Mouse (Mus musculus): ENCODE measurements at regions not wholly inside any gene's neighbourhood (a gene's known extent, or its start where the extent isn't known, plus 50 kb on each side); places are given as distances from the start of the nearest gene placed in this dataset.
"Not testable (repeated sequence)": the region's sequence is repeated elsewhere in the genome, so short reads cannot be mapped to it uniquely, and the experiment has no call there.

- DNase-seq (ENCODE audit: low read depth, low spot score) = no peak
Observed at GRCm38 (mm10) chr16:8246445-8246844, 178.5 kb downstream of the Tmem114 start.

- DNase-seq (ENCODE audit: low read depth, low spot score) = no peak
Observed at GRCm38 (mm10) chr16:8245612-8246011, 179.3 kb downstream of the Tmem114 start.

- DNase-seq (ENCODE audit: low read depth, low spot score) = no peak
Observed at GRCm38 (mm10) chr16:8234351-8234750, 190.6 kb downstream of the Tmem114 start.

DNA sequence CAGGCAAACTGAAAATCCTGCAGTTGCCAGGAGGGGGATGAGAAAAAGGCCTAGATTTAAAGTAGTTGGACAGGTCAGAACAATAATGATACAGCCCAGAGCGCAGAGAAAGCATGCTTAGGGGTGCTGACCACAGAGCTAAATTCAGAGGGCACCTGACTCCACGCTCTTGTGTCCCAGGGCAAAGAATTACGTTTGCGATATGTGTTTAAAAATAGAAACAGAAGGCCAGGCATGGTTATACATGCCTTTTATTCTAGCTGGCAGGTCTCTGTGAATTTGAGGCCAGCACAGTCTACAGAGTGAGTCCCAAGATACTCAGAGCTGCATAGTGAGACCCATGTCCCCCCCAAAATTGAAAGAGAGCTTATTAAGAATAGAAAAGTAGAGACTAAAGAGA, 192.9 kb downstream of the Tmem114 start:
- DNase-seq (ENCODE audit: low read depth, low spot score) = no peak

DNA sequence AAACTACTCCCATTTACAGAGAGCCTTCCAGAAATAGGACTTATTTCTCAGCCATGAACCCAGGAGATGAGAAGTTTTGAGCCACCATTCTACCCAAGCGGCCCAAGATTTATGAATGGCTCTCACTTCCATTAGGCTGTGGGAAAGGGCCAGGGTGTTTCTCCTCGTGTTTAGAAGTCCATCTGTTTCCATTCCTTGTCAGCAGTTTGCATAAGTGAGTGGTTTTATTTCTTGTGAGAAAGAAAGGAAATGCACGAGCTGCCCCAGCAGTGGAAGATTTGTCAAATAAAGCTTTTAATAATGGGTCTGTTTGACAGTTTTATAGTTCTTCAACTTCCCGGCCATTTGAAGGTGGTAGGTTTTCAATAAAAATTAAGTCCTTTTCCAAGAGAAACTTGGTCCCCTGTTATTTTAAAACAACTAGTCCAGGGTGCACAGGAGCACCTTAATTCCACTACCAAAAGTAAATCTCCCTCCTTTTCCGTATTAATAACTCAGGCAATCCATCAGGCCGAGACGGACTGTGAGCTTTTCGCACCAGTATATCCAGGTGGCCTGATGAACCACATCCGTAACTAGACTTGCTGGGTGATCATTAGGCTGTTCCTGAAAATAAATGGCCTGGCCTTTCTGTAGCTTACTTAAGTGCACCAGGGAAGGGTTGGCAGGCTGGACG, 201.2 kb downstream of the Tmem114 start:
- DNase-seq (ENCODE audit: low read depth, low spot score) = peak; percentile 16

DNA sequence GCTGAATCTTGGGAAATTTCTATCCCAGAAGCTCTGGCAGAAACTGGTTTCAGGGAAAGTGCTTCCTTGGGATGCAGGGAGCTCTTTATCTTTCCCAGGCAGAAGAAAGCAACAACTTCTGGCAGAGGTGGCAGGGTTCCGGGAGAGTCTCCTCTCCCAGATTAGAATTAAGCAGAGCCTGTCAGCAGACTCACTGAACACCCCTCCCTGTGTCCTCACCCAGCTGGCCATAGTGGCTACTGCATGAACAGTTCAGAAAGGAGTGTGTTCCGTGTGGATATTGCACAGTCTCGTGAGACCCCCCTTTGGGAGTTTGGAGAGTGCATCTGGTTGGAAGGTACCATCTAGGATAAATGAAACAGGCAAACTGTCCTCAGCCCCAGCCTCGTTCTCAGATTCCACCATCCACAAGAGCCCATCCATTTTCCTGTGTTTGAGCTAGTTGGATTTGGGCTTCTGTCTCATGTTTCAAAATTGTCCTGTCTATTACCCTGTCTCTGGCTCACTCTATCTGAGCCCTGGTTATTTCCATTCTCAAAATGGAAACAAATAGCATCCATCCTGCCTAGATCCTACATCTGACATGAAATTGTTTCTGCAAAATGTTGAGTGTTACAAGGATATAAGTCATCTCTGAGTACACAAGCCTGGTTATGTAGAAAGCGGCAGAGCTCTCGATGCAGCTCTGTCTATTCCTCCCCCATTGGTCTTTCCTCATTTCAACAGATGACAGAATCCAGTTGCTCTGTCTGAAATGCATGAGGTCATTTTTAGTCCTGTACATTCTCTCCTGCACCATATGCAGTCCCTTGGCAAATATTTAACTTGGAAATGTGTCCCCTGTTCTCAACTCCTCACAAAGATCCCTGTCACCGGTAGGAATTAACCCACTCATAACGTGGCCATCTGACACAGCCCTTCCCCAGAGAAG, 216.4 kb downstream of the Tmem114 start:
- no peak for DNase-seq (ENCODE audit: low read depth, low spot score)

- no peak for DNase-seq (ENCODE audit: low read depth, low spot score)
Observed at GRCm38 (mm10) chr16:8205014-8205413, 219.9 kb downstream of the Tmem114 start.

- no peak for DNase-seq (ENCODE audit: low read depth, low spot score)
Observed at GRCm38 (mm10) chr16:8201306-8201705, 223.6 kb downstream of the Tmem114 start.

DNA sequence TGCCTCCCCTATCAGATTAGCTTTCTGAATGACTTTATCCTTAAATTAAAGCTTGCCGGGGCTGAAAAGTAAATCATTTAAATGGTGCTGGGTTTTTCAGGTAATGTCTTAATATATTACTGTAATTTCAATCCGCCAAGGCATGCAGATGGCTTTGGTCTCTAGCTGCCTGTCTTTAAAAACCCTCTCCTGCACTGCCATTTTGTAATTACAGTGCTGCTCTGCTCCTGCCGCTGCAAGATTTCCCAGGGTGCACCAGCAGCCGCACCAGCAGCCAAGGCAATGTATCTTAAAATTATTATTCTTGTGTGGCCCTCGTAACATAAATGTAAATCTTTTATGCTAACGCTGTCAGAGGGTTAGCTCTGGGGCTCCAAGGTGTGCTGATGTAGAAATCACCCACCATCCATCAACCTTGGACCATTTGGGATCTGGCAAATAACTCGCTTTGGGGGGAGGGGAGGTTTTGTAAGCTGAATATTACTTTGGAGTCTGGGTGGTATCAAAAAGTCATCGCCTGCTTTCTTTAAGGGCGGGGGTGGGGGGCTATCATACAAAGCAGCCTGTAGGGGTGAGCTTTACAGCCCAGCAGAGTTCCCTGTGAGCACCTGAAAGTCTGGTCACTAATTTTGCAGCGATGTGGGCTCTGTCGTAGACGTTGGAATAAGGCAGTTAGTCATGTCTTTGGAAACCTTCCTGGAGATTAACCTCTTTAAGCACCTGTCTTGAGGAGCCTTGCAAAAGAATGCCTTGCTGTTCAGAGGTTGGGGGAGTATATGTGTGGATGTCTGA, 226.0 kb downstream of the Tmem114 start:
- no peak for DNase-seq (ENCODE audit: low read depth, low spot score)

- DNase-seq (ENCODE audit: low read depth, low spot score) = no peak
Observed at GRCm38 (mm10) chr16:8189472-8190240, 235.3 kb downstream of the Tmem114 start.

- no peak for DNase-seq (ENCODE audit: low read depth, low spot score)
Observed at GRCm38 (mm10) chr16:8189071-8189470, 235.9 kb downstream of the Tmem114 start.

DNA sequence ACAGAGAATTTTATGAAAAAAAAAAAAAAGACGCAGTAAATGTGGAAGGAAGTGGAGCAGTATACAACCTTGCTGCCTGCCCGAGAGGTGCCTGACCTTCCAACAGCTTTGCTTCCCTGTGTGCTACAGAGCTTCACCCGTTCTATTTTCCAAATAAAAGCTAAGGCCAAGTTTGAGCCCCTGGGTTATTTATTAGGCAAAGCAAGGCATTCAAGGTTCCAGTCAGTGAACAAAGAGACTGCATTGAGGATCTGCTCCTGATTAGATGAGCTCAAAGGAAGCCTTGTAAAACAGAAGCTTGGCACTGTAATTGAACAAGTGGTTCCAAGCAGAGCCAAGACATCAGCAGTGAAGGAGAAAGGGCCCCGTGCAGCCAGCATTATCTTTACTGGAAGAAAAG, 236.4 kb downstream of the Tmem114 start:
- no peak for DNase-seq (ENCODE audit: low read depth, low spot score)

DNA sequence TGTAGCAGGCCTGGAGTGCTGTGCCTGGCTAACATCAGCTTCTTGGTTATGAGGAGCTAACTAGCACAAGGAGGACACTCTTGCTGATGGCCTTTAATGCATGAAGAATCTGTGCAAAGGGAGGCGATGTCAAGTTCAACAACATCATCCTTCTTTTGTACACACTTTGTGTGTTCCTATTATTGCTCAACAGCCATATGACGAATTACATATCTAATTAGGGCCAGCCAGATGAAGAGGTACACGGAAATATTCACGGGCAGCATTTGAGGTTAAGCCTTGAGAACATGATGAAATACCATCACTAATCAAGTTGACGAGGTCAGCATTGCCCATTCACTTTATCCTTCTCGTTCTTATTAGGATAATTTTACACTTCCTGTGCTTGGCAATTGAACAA, 240.2 kb downstream of the Tmem114 start:
- no peak for DNase-seq (ENCODE audit: low read depth, low spot score)

DNA sequence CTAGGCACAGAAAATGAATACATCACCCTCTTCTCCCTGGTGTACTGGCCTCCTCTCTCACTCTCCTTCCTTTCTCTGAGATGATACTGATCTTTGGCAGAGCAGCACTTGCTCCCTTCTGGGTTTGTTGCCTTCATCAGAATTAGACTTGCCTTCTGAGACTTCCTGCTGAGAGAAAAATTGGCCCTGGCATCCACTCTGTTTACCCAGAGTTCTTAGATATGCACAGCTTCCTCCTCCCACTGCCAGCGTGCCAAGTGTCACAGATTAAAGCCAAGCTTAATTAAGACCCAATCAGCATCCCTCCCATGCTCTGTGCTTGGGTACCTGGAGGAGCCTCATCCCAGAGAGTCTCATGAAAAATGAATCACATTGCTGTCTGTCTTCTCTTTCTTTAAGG, 246.0 kb downstream of the Tmem114 start:
- DNase-seq (ENCODE audit: low read depth, low spot score) = no peak

GRCm38 (mm10) chr16:8177226-8177625, 247.7 kb downstream of the Tmem114 start:
- DNase-seq (ENCODE audit: low read depth, low spot score) = not testable (repeated sequence)

GRCm38 (mm10) chr16:8176126-8176525, 248.8 kb downstream of the Tmem114 start:
- no peak for DNase-seq (ENCODE audit: low read depth, low spot score)
